Mouse (Mus musculus): ENCODE results near the gene Sptbn1.

Gene Sptbn1

DNA sequence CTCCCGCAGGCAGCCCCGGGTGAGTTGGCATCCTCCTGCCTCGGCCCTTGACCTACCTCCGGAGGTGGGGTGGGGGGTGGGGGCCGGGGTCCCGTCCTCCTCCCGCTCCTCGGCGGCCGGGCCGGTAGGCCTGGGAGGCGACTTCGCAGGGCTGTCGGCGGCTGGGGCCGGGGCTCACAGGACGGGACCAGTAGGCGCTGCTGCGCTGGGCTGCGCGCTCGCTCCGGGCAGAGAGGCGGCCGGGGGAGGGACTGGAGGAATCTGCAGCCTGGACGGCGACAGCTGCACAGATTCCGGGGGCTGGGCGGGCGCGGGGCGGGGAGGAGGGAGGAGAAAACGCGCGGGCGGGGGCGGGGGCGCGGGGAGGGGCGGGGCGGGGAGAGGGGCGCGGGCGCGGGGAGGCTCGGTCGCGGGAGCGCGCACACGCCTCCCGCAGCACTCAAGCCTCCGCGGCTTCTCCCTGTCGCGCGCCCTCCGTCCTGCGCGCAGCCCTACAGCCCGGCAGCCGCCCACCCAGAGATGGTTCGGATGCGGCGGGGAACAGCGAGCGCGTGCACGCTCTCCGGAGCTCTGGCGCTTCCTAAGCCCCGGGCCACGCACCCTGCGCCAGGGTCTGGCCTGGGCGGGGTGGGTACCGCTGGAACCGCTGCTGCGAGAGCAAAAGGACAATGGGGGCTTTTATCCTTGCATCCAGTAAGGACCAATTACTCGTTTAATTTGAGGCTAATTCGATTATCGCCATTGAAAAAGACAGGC lies at the start of gene Sptbn1:
TSS of gene Sptbn1 (minus strand) at position 284 of the 756 bp plus-strand sequence.
- DNase-seq (ENCODE audit: low read depth, low spot score): peak; percentile 49

DNA sequence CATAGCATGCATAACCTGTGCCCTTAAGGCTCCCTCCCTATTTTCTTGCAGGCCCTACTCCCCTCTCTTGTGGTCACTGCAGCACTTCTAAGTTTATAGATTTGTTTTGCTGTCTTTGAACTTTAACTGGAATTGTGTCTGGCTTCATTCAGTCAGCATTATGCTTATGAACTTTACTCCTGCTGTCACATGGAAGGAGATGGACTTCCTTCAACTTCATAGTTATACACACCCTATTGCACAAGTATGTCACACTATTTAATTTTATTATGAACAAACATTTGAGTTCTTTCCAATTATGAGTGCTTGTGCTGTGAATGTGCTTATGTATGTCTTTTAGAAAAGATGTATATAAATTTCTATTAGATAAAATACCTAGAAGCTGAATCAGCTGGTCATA lies 26.3 kb upstream of the Sptbn1 start:
- DNase-seq (ENCODE audit: low read depth, low spot score): no peak

DNA sequence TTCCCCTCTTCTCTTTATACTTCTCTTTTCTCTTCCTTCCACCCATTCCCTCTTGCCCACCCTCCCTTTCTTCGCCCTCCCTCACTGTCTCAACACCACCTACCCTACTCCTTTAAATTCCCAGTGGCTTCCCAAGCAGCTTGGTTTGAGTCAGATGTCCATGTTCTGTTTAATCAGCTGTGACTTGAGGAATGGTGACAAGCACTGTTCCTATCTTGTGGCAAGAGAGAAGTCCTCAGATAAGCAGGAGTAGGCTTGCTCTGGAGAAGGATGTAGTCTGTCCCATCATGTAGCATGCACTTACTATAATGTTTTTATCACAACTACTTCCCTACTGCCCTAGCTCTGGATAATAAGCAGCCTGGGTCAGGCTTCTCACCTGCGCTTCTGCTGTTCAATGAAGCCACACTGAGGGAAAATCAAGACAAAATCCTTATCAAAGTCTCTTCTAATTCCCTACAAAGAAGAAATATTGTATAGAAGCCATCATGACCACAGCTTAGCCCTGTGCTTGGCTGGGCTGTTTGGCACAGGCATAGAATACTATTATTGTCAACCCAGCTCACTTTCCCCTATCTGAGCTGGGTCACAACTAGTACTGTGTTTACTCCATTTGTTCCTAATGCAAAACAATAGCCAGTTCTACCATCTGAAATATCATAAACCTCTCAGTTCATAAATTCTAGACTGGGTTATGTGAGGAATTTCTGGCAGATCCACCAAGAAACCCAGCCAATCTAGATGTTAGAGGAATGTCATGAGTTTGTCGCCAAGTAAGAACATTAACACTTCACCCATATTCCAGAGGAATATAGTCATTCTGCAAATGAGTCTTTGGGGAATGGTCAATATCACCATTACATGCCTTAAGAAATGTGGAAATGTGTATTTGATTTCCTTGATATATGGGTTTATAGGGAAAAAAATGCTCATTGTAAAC lies 24.5 kb upstream of the Sptbn1 start:
- DNase-seq (ENCODE audit: low read depth, low spot score): no peak

DNA sequence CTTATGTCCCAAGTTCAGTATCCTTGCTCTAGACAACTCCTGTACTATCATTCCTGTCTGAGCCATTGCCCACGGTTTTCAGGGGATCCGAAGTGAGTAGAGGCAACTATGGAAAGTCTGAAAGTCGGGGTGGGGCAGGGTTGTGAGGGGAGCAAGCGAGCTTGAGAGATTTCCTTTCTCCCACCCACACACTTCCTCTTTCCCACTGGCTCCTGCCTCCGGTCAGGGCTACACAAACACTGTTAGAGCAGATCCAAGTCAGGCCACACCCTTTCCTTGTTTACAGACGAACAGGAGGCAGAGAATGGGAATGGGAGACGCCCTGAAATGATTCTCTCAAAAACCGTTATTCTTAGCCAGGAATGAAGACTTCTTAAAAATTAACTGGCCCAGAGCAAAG lies 23.2 kb upstream of the Sptbn1 start:
- DNase-seq (ENCODE audit: low read depth, low spot score): no peak

DNA sequence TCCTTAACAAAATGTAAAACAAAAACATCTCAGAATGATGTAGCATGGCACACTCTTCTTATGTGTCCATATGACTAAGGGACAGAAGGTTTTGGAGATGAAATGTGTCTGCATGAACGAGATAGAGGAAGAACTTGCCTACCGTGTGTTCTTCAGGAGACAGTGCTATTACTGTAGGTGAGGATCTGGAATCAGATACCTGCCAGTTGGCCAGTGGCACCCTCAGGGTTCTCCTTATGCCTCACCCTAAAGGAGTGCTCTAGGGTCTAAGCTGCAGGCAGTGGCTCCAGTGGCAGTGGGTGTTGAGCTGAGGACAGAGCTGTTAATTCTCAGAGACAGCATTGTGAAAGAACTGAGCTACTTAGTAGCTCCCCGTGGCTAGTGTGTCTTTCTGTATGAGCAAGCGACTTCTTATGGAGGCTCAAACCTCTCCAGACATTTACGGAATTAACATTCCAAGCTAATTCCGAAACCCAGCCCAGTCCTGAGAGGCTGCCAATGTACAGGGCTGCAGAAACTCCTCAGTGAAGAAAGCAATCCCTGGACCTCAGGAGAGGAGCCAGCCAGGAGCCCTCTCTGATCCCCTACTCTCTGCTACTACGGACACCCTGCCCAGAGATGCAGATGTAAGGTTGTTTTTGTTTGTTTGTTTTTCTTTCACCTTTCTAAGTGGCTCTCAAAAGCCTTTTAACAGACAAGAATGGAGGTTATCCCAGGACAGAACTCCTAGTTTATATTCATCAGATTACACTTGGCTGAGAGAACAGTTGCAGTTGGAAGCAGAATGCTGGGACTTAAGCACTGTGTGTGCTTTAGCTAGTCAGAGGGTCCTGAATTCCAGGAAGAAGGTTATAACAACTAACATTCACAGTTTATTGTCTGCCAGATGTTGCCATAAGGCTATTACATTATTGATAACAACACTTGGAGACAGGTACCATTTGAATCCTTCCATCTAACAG lies 21.8 kb upstream of the Sptbn1 start:
- no peak for DNase-seq (ENCODE audit: low read depth, low spot score)

DNA sequence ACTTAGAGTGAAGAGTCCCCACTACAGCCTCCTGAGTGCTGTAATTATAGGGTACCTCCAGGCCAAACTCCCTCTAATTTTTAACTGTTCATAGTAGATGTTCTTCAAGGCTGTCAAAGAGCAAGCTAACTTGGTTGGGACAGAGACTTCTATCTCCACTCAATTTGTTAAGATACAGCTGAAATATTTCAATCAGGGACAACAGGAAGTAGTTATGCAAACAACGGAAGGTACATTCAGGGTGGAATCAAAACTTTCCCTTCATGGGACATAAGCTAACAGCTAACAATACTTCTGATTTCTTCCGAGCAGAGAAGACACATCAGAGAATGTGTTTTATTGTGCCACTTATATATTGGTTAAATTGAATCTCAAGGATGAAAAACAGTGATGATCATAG lies 20.1 kb upstream of the Sptbn1 start:
- no peak for DNase-seq (ENCODE audit: low read depth, low spot score)

DNA sequence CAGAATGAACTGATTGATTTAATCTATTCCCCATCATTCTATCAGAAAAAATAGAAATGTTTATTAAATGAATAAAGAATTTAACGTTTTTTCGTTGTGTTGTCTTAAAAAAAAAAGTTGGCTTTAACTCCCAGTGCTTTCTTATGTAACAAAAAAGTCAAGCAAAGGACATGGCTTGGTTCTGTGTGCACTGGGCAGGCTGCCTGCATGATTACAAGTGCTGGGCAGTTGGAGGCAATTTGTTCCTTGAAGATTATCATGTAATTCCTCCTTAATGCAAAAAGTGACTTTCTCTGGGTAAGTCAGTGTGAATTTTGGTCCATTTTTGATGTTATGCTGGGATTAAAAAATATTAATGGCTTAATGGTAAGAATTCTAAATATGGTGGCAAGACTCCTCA lies 15.7 kb upstream of the Sptbn1 start:
- no peak for DNase-seq (ENCODE audit: low read depth, low spot score)

DNA sequence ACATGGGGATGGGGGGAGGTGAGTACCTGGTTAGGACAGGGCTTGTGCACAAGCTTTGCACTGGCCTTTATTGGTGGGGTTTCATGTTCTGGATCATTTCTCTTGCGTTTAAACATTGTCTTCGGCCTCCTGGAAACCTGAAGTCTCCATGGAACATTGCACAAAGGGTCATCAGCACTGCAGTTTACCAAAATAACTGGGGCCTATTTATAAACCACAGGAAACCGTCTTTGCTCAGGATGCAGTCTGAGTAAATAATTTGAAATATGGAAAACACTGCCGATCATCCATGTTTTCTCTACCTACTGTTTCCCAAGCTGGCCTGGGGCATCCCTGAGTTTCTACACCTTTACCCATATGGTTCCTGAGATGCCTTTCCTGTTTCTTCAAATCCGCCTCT lies 13.1 kb upstream of the Sptbn1 start:
- no peak for DNase-seq (ENCODE audit: low read depth, low spot score)

DNA sequence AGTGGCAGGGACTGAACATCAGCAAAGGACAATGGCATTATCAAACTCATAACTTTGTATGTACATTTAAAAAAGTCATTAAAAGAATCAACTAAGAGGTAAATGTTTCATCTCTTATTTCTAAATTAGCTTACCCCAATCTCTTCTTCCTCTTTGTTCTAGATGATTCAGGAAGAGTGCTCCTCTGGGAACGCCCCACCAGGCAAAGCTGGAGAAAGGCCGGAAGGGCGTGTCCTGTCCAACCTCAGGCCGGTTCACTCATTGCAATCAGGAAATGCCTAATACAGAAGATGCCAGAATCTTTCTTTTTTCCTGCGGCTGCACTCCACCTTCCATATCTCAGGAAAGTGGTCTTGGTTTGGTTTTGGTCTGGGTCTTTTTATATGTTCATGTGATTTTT lies 11.3 kb upstream of the Sptbn1 start:
- DNase-seq (ENCODE audit: low read depth, low spot score): no peak

DNA sequence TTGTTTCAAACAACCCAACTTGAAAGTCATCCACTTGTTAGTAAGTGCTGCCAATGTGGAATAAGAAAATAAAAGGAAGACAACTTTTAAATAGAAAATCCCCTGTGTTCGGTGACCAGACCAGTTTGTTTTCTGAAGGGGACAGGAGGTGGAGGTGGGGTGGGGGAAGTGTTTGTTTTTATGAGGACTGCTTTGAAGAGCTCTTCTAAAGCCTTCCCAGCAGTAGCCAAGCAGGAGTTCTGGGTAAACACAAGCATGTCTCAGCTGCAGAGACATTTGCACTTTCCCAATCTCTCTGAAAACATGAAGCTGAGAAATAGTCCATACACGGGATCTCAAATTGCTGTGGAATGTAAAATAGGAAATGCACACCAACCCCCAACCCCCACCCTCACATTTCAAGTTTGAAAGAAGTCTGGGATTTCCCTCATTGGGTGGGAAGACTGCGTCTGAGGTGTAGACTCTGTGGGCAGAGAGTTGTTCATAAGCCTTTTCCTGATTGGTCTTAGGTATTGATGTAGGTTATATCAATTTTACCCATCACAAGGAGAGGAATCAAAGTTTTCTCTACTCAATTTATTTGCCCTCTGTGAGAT lies 7.6 kb upstream of the Sptbn1 start:
- DNase-seq (ENCODE audit: low read depth, low spot score): no peak

DNA sequence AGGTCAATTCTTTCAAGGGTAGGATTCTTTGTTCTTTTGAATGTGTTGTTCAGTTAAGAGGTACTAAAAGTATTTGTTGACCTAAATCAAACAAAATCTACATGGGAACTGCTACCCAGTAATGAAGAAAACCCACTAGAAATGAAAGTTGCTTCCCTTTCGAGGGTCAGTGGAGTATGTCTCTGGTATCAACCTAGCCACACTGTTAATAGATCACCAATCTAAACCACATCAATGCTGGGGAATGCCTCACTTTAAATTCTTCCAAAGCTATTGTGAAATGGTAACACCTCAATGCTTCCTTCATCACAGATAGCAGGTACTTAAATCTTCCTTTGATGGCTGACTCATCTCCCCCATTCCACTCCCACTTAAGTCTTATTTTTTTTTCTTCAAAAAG lies 1.5 kb upstream of the Sptbn1 start:
- DNase-seq (ENCODE audit: low read depth, low spot score): no peak

DNA sequence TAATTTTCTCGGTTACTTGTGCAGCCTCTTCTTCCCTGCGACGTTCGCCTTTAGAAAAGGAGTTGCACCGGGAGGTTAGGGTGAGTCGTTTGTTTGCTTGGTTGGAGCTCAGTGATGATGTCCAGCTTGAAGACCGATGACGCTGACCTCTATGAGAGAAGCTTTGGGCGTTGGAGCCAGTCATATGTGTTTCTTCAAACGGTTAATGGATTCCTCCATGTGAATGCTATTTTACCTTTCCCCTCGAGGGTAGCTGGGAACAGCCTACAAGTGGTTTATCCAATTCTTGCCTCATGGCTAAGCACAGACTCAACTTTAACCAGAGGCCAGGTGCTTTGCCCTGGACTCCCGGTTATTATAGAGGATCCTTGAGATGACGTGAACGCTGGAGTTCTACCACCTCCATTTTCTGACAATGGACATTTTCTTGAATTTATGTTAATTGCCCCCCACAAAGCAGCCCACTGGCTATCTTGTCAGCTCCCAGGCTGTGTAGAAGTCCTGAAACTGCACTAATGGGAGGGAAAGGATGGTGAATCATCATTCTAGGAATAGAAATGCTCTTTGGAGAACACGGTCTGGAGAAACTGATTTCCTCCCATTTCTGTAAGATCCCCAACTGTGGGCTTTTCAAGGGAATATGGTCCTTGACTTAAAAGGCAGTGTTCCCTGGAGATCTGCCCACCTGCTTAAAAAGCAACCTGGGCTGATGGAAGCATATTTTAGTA lies 837 bp upstream of the Sptbn1 start:
- DNase-seq (ENCODE audit: low read depth, low spot score): no peak

DNA sequence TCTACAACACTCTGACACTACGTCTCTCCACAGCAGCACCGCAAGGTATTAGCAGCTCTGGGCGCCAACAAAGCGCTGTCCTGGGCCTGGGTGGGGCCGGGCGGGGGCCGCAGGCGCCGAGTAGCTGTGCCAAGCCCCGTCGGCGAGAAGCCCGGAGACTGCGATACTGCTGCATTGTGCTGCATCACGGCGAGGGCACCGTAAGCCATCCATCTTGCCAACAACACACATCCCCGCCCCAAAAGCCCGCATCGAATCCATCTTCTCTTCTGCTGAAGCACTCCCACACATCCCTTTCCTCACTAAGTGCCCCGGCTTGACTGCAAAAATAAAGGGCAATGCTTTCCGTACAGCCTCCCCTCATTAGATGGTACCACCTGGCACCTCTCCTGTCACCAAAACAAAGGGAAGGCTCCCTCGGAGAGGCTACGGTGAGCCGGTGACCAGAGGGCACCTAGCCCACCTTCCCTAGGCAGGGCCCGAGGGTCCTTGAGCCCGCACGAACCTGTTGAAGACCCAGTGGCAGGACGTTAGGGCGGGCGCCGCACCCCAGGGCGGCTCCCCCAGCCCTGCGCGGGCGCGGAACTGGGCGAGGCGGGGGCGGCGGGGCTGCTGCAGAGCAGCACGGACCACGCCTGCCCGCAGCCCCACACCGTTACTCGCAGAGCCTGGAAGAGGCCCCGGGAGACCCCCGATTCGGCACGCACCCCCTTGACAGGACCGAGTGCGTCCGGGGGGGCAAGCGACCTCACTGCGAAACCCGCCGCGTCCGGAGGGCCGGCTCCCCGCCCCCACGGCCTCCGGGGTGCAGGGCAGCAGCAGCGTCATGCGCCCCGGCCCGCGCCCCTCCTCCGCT lies 711 bp downstream of the Sptbn1 start:
- no peak for DNase-seq (ENCODE audit: low read depth, low spot score)

DNA sequence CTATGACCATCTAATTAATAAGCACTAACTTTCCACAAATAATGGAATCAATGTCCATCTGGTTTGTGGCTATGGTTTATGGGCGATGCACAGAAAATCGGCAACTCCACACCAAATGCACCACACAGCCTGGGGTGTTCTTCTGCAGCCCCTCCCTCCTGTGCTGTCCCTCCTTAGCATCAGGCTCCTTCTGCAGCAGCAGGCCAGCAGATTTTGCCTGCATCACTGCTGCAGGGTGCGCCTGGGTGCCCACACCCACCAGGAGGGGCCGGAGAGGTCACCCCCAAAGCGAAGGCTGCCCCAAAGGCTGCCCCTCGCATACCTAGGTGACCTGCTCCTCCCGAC lies 1.3 kb downstream of the Sptbn1 start:
- no peak for DNase-seq (ENCODE audit: low read depth, low spot score)

DNA sequence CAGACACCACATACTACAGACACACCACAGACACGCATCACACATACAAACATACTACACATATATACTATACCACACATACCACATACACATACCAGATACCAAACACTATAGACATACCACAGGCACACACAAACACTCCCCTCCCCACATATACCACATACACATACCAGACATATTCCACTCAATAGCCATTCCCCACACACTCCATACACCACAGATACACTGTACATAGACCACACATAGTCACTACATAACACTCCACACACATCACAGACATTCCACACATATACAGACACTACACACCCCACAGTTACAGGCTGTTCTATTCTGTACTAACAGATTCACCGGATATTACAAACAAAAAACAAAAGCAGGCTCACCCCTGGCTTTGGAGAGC lies 2.3 kb downstream of the Sptbn1 start:
- DNase-seq (ENCODE audit: low read depth, low spot score): no peak

DNA sequence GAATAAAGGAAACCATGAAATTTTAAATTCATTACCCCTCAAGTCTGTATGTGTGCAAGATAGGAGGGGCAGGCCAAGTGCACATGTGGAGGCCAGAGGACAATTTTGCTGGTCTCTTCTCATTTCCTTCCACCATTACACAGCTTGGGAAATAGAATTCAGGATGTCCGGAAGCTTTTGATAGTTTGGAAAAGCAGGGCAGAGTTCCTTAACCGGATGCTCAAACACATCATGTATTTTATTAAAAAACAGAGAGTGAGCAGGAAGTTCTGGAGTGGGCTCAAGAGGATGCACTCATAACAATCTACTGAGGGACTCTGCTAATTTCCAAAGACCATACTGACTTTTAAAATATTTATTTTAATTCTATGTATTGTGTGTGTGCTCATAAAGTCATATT lies 4.3 kb downstream of the Sptbn1 start:
- DNase-seq (ENCODE audit: low read depth, low spot score): no peak

DNA sequence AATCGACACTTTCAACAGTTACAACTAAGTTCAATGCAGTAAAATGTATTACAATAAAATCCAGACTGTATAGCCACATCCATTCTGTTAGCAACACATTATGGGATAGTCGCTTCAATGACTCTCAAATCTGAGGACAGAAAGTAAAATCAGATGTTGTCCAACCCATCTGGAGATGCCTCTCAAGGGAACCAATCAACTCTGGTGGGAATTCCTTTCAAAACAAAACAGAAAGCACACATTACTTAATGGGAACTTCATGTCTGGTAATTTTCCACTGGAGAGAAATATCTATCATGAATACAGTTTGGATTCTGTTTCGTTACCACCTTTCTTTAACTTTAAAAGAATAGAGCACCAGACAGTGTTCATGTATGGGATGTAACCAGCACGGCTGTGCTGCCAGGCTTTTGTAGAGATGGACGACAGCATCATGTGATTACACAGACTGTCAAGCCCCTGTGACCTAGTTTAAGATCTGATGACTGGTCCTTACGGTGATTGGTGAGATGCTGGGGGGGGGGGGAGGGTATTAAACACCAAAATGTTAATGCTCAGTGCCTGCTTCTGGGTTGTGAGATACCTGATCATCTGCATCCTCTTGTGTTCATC lies 9.1 kb downstream of the Sptbn1 start:
- no peak for DNase-seq (ENCODE audit: low read depth, low spot score)

DNA sequence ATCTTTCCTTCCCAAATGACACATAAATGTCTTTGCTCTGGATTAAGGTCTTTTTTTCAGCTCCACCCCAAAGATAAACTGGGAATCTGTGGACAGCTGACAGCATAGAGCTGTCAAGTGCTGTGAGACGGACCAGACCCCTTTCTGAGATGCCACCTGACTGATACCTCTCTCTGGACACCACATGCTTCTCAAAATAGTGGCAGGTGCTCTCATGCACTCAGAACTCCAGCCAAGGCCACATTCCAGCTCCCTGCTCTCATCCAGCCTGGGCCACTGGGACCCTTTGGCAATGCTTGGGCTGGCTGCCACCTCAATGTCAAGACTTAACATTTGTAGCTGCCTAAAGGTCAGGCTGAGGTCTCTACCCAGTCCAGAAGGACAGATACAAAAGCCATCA lies 10.2 kb downstream of the Sptbn1 start:
- DNase-seq (ENCODE audit: low read depth, low spot score): no peak

DNA sequence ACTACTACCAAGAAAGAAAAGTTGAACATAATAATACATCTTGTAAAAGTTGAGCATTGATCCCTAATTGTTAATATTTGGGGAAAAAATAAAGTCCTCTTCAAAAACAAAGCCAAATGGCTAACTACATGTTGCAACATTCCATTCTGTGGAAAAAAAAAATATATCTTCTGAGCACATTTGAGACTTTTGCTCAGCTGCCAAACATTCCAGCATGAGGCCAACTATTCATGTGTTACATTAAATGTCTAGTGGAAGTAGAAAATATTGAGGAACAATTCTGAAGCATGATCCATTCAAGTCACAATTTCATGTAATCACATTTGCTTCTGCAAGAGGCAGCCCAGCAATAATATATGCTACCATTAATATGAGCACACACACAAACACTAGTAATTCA lies 10.9 kb downstream of the Sptbn1 start:
- no peak for DNase-seq (ENCODE audit: low read depth, low spot score)

All from retina, adult 2 months (tissue).